Mouse (Mus musculus) urinary bladder, postnatal 14 days (tissue): Measurements from ENCODE around the gene Sbno1.
"Not testable (repeated sequence)": the region's sequence is repeated elsewhere in the genome, so short reads cannot be mapped to it uniquely, and the experiment has no call there.

ENCODE experiments used
- DNase-seq: peaks from one replicate; pipeline ENCODE4 v3.0.0; 2021; ENCODE audit warnings: low spot score

Gene Sbno1

DNA sequence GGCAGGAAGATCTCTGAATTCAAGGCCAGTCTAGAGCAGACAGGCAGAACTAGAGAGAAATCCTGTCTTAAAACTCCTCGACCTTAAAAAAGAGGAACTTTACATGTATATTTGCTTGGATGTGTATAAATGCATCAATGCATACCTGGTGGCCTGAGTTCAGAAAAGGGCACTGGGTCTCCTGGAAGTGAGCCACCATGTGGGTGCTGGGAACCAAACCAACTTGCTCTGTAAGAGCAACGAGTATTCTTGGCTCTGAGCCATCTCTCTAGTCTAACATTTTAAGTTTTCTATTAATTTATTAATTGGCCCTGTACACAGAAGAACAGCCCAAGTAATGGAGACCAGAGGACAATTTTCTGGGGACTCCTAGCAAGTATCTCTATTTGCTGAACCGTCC, 59.1 kb downstream of the Sbno1 start:
- peak; percentile 32 for DNase-seq

DNA sequence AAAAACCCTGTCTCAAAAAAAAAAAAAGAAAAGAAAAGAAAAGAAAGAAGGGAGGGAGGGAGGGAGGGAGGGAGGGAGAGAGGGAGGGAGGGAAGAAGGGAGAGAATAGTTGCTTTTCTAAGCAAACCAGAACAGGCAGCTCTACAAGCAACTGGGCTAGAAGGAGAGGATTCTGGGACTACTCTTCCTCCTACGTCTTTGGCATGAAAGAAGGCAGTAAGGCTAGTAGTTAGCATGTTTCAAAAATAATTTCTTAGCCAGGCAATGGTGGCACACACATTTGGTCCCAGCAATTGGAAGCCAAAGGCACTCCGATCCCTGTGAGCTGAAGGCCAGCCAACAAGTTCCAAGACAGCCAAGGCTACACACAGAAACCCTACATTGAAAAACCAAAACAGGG, 60.0 kb downstream of the Sbno1 start:
- no peak for DNase-seq

- no peak for DNase-seq
Measured at GRCm38 (mm10) chr5:124364173-124364918, 61.5 kb downstream of the Sbno1 start.

DNA sequence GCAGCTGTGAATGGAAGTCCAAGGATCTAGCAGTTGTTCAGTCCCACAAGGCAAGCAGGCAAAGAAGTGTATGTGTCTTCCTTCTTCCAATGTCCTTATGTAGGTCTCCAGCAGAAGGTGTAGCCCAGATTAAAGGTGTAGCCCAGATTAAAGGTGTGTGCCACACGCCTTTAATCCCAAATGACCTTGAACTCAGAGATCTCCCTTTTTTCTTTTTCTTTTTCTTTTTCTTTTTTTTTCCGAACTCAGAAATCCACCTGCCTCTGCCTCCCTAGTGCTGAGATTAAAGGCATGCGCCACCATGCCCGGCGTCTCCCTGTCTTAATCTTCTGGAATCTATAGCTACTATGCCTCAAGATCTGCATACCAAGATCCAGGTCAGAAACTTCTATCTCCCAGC, 62.8 kb downstream of the Sbno1 start, which contains the start of gene Cdk2ap1:
Gene Cdk2ap1 (minus strand): TSS at position 101 of the 400 bp plus-strand sequence.
- not testable (repeated sequence) for DNase-seq

DNA sequence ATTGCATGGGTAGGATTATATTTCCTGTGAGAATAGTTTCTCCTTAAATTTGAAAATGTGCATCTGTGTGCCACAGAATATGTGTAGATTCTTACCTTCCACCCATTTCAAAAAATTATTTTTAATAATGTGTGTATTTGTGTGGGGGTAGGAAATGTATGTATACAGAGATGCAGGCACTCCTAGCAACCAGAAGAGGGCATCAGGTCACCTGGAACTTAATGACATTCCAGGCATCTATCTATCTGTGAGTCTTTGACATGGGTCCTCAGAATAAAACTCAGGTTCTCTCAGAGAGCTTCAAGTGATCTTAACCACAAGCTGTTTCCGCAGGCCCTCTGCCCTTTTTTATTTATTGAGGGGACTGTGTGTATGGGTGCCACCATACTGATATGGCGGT, 66.2 kb downstream of the Sbno1 start:
- no peak for DNase-seq

DNA sequence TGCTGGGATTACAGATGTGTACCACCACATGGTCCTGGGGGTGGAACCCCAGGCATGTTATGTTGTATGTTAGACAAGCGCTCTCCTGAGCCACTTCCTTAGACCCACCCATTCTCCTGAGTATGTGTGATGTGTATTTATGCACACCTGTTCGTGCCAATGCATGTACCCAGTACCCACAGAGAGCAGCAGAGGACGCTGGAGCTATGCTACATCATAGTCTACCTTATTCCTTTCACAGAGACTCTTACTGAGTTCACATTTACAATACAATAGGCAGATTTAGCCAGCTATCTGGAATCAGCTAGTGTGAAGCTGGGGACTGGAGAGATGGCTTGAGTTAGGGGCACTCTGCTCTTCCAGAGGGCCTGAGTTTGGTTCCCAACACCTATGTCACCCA, 69.1 kb downstream of the Sbno1 start:
- no peak for DNase-seq

DNA sequence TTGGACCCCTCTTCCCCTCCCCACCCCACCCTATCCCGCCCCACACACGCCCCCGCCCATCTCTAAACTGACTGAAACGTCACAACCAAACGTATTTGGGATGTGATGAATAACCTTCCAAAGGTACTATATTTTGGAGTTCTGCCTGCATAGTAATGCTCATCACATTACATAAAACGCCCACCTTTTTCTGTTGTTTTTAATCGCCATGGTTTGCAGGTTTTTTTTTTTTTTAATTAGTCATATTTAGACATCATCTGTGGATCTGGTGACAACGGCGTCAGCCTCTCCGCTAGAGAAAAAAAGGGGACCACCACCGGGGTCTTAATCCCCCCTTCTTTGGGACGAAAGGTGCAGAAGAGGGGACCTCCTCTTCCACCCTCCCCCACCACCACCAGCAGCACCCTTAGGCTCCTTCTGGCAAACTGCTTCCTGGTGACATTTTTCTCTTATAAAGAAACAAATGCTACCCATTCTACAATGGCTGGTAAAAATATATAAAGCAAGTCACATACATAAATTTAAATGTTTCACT, 70.3 kb downstream of the Sbno1 start:
- no peak for DNase-seq

GRCm38 (mm10) chr5:124354574-124355424, 71.0 kb downstream of the Sbno1 start:
- peak; percentile 35 for DNase-seq

GRCm38 (mm10) chr5:124353726-124354547, 71.9 kb downstream of the Sbno1 start:
- peak; percentile 61 for DNase-seq

DNA sequence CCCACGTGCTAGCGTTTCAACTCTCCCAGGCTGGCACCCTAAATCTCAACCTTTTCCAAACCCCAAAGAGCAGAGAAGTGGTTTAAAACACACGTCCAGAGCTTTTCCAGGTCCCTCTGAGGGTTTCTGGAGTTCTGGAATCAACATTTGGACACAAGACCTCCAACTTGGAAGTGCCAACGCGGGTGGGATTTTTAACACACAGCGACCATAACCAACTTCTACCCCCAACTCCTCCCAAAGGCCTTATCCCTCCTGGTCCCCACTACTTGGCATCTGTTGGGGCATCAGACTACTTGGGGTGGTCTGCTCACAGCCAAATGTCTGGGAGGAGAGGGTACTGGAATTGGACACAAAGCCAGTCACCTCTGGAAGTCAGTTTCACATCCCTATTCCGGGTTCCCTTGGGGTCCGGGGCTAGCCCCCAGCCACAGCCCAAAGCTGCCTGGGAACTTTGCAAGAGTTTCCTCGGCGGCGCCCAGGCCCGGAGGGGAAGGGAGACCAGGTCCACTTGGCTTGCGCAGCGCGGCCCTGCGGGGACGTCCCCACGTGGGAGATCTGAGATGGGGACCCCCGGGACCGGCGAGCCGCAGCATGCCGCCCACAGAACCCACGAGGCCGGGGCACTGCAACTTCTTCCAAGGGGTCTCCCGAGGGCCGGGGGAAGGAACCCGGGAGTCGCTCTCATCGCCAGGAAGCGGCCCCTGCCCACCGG, 72.6 kb downstream of the Sbno1 start:
- DNase-seq = peak; percentile 38

DNA sequence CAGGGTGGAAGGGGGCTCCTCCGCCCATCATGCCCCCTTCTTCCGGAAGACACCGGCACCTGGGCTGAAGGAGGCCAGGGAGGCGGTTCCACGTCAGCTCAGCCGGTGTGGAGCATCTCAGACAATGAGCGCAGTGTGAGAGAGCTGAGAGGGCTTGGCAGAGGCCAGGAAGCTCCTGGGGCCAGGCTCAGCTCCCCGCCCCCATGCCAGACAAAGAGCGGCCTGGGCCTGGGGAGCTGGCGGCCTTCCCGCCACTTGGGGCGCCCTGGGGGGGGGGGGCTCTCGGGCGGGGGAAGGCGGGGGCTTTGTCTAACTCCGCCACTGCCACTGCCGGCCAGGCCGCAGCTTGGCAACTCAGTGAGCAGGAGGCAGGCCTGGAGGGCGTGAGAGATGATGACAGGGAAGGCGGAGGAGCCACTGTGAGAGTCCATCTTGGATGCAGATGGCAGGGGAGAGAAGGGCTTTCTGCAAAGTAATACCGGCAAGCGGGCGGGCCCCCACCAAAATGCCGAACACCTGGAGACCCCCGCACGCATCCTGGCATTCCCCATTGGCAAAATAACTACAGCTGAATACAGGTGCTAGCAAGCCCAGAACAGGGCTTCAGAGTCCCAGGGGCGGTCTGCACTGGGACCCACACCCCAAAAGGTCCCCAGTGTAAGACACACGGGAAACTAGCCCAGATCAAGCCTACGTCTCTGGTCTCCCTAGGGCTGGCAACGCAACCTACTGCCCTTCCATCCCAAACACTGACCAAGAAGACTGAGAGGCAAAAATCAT, 73.5 kb downstream of the Sbno1 start:
- DNase-seq = peak; percentile 79

DNA sequence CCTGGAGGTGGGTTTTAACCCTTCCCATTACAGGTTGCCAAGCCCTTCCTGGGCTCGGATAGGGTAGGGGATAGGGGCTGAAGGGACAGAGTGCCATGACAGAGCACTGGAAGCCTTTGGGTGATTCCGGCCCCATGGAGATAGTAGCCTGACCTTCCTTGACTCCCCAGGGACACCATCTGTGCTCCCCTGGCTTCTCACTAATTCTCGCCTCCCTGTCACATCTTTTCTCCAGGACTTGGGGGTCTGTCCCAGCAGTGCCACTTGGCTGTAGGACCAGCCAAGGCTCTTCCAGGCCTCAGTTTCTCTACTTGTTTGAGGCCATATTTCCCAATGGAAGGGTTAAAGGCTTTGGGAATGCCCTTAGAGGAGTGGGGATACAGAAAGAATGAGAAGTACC, 74.2 kb downstream of the Sbno1 start:
- no peak for DNase-seq

DNA sequence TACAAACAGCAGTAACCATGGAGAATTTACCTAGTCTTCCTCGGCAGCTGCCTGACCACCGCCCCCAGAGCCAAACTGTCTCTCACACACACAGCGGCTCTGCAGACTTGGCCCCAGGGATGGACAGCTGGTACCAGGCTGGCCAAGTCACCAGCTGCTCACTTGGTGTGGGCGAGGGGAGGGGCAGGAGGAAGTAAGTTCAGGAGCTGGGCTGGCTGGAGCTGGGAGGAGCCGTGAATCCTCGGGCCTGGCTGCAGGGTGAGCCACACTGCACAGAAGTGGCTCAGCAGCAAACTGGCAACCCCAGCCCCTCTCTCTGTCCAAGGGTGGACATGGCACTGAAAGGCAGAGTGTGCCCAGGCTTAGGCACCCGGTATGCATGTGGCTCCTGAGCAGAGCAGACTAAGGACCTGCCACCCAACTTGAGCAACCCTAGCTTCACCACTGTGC, 74.7 kb downstream of the Sbno1 start:
- DNase-seq = peak; percentile 67

DNA sequence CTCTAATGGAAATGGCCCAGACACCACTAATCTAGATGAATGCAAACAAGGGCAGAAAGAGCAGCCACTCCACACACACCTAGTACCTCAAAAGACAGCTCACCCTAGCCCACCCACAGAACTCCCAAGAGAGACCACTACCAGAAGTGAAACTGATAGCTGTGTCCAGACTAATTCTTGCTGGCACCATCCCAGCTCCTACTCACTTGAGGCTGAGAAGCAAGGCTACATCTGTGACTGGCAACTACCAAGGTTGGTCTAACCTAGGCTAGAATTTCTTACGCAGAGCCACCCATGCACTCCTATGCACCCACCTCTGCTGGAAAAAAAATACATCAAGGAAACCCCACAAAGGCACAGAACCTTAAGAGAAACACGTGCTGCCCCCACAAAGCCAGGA, 75.5 kb downstream of the Sbno1 start:
- DNase-seq = no peak

- no peak for DNase-seq
Measured at GRCm38 (mm10) chr5:124349196-124349595, 76.6 kb downstream of the Sbno1 start.

DNA sequence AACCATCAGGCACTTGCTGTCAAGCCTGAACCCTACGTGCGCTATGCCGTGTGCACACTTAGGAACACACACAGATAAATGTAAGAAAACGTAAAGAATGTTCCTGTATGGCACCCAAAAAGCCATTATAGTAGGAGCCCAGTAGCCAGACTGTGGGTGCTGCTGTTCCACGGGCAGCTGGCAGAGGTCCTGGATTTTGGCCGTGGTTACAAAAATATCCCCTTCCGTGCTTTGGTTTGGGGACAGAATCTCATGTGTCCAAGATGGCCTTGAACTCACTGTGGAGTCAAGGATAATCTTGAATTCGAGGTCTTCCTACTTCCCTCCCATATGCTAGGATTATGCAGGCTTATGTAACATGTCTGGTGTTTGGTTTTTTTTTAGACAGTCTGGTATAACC, 82.9 kb downstream of the Sbno1 start:
- no peak for DNase-seq

- DNase-seq = not testable (repeated sequence)
Measured at GRCm38 (mm10) chr5:124341753-124342339, 84.0 kb downstream of the Sbno1 start.

DNA sequence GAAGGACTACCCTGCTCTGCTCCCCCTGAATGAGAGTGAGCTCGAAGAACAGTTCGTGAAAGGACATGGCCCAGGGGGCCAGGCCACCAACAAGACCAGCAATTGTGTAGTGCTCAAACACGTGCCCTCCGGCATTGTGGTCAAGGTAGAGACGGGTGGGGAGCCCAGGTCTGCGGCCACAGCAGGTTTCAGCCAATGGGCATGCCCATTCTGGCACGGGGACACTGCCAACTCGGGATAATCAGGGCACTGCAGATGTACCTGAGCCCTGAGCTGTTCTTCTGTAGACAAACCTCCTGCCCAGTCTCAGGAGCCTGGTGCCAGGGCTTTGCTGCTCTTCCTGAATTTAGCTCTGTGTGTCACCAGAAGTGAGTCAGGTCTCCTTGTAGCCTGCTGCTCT, 87.0 kb downstream of the Sbno1 start:
- no peak for DNase-seq

DNA sequence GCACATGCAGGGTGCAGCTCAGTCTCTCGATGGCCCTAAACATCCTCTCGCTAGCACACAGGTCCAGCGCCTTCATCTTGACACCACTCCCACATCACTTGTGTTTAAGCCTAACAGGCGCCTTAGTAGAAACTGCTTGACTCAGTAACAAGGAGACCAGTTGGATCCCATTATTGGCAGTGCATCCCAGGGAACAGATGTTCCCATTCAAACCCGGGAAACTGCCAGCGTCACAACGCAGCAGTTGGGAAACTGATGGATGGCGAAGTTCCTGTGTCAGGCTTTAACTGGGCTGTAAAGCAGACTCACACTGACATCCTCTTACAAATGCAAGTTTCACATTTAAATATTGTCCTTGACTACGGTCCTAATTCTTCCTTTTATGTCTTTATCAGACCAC, 87.9 kb downstream of the Sbno1 start:
- peak; percentile 20 for DNase-seq

- no peak for DNase-seq
Measured at GRCm38 (mm10) chr5:124337103-124337502, 88.7 kb downstream of the Sbno1 start.
